Mouse (Mus musculus): ENCODE data around the gene Zp3.

GRCm38 (mm10) chr5:135958367-135958766 is 21.5 kb upstream of the Zp3 start:
- TF ChIP-seq CTCF (IDR thresholded peaks at IDR 0.05; ENCODE audit: control insufficient read depth, insufficient read depth, insufficient read length) (no peak), FOSL1 (IDR thresholded peaks at IDR 0.05; ENCODE audit: insufficient read depth, low read length, poor library complexity, severe bottlenecking) (no peak), MAX (IDR thresholded peaks at IDR 0.05) (no peak), MYOG (IDR thresholded peaks at IDR 0.05; ENCODE audit: control insufficient read depth, extremely low read depth, insufficient read length) (no peak), CEBPB (IDR thresholded peaks at IDR 0.05; ENCODE audit: low read depth) (no peak), USF1 (IDR thresholded peaks at IDR 0.05; ENCODE audit: low read depth) (no peak)
